Mouse (Mus musculus) midbrain, embryonic 13.5 days (tissue): Measurements from ENCODE around the gene Dclk3. TPM values are rescaled to one million over a fixed set of nuclear protein-coding genes. Genes with fewer than 3 reads are reported as not detected.

ENCODE experiments used
- ATAC-seq: fragments of 200-750 bp; cut with Nextera tagmentation; 2 replicates; pipeline ENCODE4 v1.8.0; 2017; ENCODE audit warnings: mild to moderate bottlenecking, moderate TSS enrichment, moderate library complexity
- H3K27ac ChIP-seq: fragments of 300-500 bp; sonication (generic); 2 replicates; pipeline ENCODE4 v1.5.1; 2015; ENCODE audit warnings: inconsistent platforms, mild to moderate bottlenecking, moderate library complexity
- H3K27me3 ChIP-seq: fragments of 300-500 bp; sonication (generic); 2 replicates; pipeline ENCODE4 v1.6.1; 2015; ENCODE audit warnings: mild to moderate bottlenecking, inconsistent platforms
- H3K36me3 ChIP-seq: fragments of 300-500 bp; sonication (generic); 2 replicates; pipeline ENCODE4 v1.6.1; 2015; ENCODE audit warnings: mild to moderate bottlenecking, inconsistent platforms
- H3K4me1 ChIP-seq: fragments of 300-500 bp; sonication (generic); replicated peaks from 2 replicates; pipeline ENCODE4 v1.6.1; 2015; ENCODE audit warnings: inconsistent platforms
- H3K4me2 ChIP-seq: fragments of 300-500 bp; sonication (generic); replicated peaks from 2 replicates; pipeline ENCODE4 v1.6.1; 2015; ENCODE audit warnings: moderate library complexity, mild to moderate bottlenecking, inconsistent platforms
- H3K4me3 ChIP-seq: fragments of 300-500 bp; sonication (generic); replicated peaks from 2 replicates; pipeline ENCODE4 v1.5.1; 2015; ENCODE audit warnings: mild to moderate bottlenecking, inconsistent platforms
- H3K9ac ChIP-seq: fragments of 300-500 bp; sonication (generic); replicated peaks from 2 replicates; pipeline ENCODE4 v1.6.1; 2015; ENCODE audit warnings: mild to moderate bottlenecking, inconsistent platforms
- H3K9me3 ChIP-seq: fragments of 300-500 bp; sonication (generic); 2 replicates; pipeline ENCODE4 v1.6.1; 2016; ENCODE audit warnings: mild to moderate bottlenecking, inconsistent platforms
- whole genome bisulfite sequencing: fragments of 180-500 bp; shearing (Covaris S2); methylation state at CpG from one replicate; pipeline ENCODE4 v1.1.7; 2015; 5-methylcytosine and 5-hydroxymethylcytosine counted together
- polyA plus RNA-seq: library from polyadenylated mRNA; unstranded; fragments of >200 nt; fragmentation: Nextera tagmentation; extraction: Ambion mirVana; gene quantifications from 2 replicates; pipeline ENCODE4 v1.2.1, GENCODE M21; 2015

Dclk3 gene
- polyA plus RNA-seq, 1 experiment from 2014 or later = 3.1 TPM

DNA sequence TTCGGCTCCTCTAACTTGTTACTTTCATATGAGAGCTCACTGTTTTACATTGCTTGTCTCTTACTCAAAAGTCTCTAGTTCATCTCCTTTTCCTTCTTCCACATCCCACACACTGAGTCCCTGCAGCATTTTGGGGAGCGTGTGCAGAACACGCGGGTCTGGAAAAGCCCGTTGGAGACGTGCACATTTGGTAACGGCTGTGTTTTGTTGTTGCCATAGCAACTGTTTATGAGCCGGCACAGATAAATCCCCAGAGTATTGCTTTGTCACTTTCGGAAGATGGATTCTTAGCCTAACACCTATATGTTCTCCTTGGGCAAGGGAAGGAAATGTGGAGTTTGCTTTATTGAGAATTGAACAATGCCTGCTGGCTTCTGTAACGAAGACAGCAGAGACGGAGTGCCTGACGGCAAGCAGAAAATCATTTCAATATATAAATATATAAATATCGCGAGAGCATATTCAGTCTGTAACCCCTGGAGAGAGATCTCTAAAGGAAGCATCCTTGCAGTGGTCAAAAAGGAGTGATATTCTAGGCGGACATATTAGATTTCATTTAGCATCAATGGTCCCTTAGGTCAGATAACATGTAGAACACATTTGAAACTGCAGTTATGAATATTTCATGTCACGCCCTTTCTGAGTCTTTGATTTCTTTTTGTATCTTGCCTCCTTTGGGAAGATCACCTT is 26.3 kb upstream of the Dclk3 start:
- WGBS = 54% methylated on average over 16 of the region's 16 CpGs
- Histone ChIP-seq H3K9me3 (no peaks in the 10 kb centered on the region), H3K4me3 (no peak overlapping the region), H3K27me3 (no peaks in the 10 kb centered on the region), H3K27ac (peak overlapping the region; percentile 57), H3K4me1 (peaks cover 14% of the 10 kb centered on the region), H3K36me3 (no peaks in the 10 kb centered on the region), H3K4me2 (peak overlapping the region; percentile 32), H3K9ac (no peak overlapping the region)
- ATAC-seq = peak; percentile 71

DNA sequence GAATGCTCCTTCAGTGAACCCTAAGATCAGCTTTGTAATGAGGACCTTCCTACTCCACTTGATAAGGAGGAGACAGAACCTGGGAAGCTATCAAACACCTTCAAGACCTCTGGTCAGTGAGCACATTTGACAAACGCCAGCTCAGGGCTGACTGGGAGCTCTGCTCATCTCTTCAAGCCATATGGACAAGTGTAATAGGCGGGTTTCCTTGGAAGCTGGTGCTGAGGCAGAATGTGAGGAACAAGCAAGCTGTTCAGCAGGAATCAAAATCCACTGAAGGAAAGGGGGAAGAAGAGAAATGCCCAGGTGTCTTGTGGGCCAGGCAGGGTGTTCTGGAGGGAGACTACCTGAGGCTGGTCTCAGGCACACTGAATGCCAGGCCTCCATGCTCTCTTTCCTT is 17.0 kb upstream of the Dclk3 start:
- Histone ChIP-seq H3K4me3 (no peak overlapping the region), H3K4me2 (no peak overlapping the region), H3K36me3 (no peaks in the 10 kb centered on the region), H3K9ac (no peak overlapping the region), H3K27me3 (no peaks in the 10 kb centered on the region), H3K27ac (no peak overlapping the region), H3K9me3 (no peaks in the 10 kb centered on the region), H3K4me1 (peaks cover 11% of the 10 kb centered on the region)
- no peak for ATAC-seq
- WGBS = 80% methylated on average over 2 of the region's 2 CpGs

DNA sequence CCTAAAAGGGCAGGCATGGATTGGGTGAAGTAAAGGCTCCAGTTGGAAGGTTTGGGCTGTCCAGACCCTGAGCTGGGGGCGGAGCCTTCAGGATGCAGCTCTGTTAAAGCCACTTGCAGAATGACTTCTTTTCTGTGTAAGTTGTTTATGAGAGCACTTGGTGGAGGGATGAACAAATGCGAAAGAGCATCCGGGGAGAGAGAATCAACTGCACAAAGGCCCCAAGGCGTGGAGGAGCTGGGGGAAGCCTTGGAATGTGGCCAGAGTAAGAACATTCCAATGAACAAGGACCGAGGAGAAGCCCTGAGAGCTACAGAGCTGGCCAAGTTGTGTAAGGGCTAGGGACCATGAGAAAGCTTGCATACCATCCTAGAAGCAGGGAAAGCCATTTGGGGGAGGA is 16.3 kb upstream of the Dclk3 start:
- H3K27ac ChIP-seq = no peak overlapping the region
- H3K4me3 ChIP-seq = no peak overlapping the region
- no peaks in the 10 kb centered on the region for H3K36me3 ChIP-seq
- no peak overlapping the region for H3K4me2 ChIP-seq
- no peak overlapping the region for H3K9ac ChIP-seq
- ATAC-seq = no peak
- WGBS = 76% methylated on average over 5 of the region's 5 CpGs
- H3K9me3 ChIP-seq = no peaks in the 10 kb centered on the region
- H3K27me3 ChIP-seq = no peaks in the 10 kb centered on the region
- H3K4me1 ChIP-seq = peaks cover 11% of the 10 kb centered on the region

GRCm38 (mm10) chr9:111425113-111425512 is 13.8 kb upstream of the Dclk3 start:
- Histone ChIP-seq H3K9me3 (no peaks in the 10 kb centered on the region), H3K36me3 (no peaks in the 10 kb centered on the region), H3K4me1 (peaks cover 11% of the 10 kb centered on the region), H3K4me2 (no peak overlapping the region), H3K27ac (no peak overlapping the region), H3K9ac (no peak overlapping the region), H3K4me3 (no peak overlapping the region), H3K27me3 (no peaks in the 10 kb centered on the region)
- whole genome bisulfite sequencing = 42% methylated on average over 6 of the region's 6 CpGs
- ATAC-seq = no peak

DNA sequence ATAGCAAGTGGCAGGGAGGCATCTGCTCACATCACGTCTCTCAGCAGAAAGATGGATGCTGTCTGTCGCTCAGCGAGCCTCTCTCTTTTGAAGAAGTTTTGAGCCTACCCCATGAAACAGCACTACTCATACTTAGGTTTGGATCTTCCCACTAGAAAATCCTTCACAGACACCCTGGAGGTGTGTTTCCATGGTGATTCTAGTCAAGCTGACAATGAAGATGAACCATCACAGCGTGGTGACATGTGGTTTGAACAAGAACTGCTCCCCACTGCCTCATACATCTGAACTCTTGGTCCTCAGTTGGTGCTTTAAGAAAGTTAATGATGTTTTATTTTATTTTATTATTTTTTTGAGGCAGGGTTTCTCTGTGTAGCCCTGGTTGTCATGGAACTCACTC is 12.9 kb upstream of the Dclk3 start:
- Histone ChIP-seq H3K4me2 (no peak overlapping the region), H3K9ac (no peak overlapping the region), H3K27ac (no peak overlapping the region), H3K9me3 (no peaks in the 10 kb centered on the region), H3K4me1 (peaks cover 11% of the 10 kb centered on the region), H3K36me3 (no peaks in the 10 kb centered on the region), H3K4me3 (no peak overlapping the region), H3K27me3 (no peaks in the 10 kb centered on the region)
- 79% methylated on average over 4 of the region's 4 CpGs for WGBS
- no peak for ATAC-seq

GRCm38 (mm10) chr9:111427891-111428555 is 10.9 kb upstream of the Dclk3 start:
- H3K4me3 ChIP-seq = no peak overlapping the region
- ATAC-seq = no peak
- H3K27ac ChIP-seq = no peak overlapping the region
- H3K27me3 ChIP-seq = no peaks in the 10 kb centered on the region
- no peaks in the 10 kb centered on the region for H3K9me3 ChIP-seq
- no peak overlapping the region for H3K4me2 ChIP-seq
- H3K36me3 ChIP-seq = no peaks in the 10 kb centered on the region
- H3K4me1 ChIP-seq = peaks cover 11% of the 10 kb centered on the region
- H3K9ac ChIP-seq = no peak overlapping the region
- WGBS = 86% methylated on average over 9 of the region's 9 CpGs

GRCm38 (mm10) chr9:111428698-111429362 is 10.1 kb upstream of the Dclk3 start:
- 83% methylated on average over 8 of the region's 8 CpGs for WGBS
- ATAC-seq = no peak

GRCm38 (mm10) chr9:111429363-111429750 is 9.5 kb upstream of the Dclk3 start:
- H3K36me3 ChIP-seq = no peaks in the 10 kb centered on the region
- H3K4me3 ChIP-seq = no peak overlapping the region
- no peaks in the 10 kb centered on the region for H3K9me3 ChIP-seq
- 47% methylated on average over 2 of the region's 2 CpGs for WGBS
- peaks cover 11% of the 10 kb centered on the region for H3K4me1 ChIP-seq
- H3K9ac ChIP-seq = no peak overlapping the region
- ATAC-seq = no peak
- H3K27ac ChIP-seq = no peak overlapping the region
- H3K4me2 ChIP-seq = no peak overlapping the region
- H3K27me3 ChIP-seq = no peaks in the 10 kb centered on the region

More at GRCm38 (mm10) chr9:111428698-111429362, 10.1 kb upstream of the Dclk3 start:
- Histone ChIP-seq H3K4me2 (no peak overlapping the region), H3K9ac (no peak overlapping the region), H3K27ac (no peak overlapping the region), H3K4me3 (no peak overlapping the region), H3K4me1 (peaks cover 11% of the 10 kb centered on the region), H3K9me3 (no peaks in the 10 kb centered on the region), H3K27me3 (no peaks in the 10 kb centered on the region), H3K36me3 (no peaks in the 10 kb centered on the region)

GRCm38 (mm10) chr9:111435429-111435828 is 3.5 kb upstream of the Dclk3 start:
- Histone ChIP-seq H3K27ac (no peak overlapping the region), H3K4me3 (no peak overlapping the region), H3K36me3 (no peaks in the 10 kb centered on the region), H3K27me3 (peaks cover 32% of the 10 kb centered on the region), H3K9me3 (no peaks in the 10 kb centered on the region), H3K4me2 (no peak overlapping the region), H3K4me1 (peaks cover 4% of the 10 kb centered on the region), H3K9ac (no peak overlapping the region)
- 83% methylated on average over 2 of the region's 2 CpGs for WGBS
- ATAC-seq = no peak

GRCm38 (mm10) chr9:111439836-111440201 is 938 bp downstream of the Dclk3 start:
- whole genome bisulfite sequencing = 53% methylated on average over 8 of the region's 8 CpGs
- Histone ChIP-seq H3K4me2 (peak overlapping the region; percentile 69), H3K9ac (0 out of 2 replicates have a peak overlapping the region, but pooled peaks have one; percentile 67), H3K27me3 (peaks cover 41% of the 10 kb centered on the region), H3K4me3 (peak overlapping the region; percentile 51), H3K27ac (no peak overlapping the region), H3K9me3 (no peaks in the 10 kb centered on the region), H3K36me3 (no peaks in the 10 kb centered on the region), H3K4me1 (peaks cover 4% of the 10 kb centered on the region)
- peak; percentile 15; the same call in 1 of the 2 replicates for ATAC-seq

DNA sequence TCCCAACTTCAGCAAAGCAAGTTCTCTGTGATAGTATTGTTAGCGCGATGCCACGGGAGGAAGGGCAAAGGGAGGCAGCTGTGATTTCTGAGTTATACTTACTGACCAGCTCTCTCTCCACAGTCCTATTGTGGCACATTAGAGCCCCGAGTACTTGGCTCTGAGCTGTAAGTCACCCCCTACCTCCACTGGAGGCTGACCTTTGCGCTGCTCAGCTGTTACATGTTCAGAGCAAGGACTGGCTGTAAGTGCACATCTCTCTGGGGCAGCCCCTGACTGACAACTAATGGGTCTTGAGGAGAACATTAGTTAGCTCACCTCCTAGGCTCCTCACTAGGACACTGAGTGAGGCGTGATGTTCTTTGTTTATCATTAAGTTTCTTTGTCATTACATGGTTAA is 1.6 kb downstream of the Dclk3 start:
- WGBS = 82% methylated on average over 6 of the region's 6 CpGs
- ATAC-seq = no peak
- no peak overlapping the region for H3K27ac ChIP-seq

GRCm38 (mm10) chr9:111441151-111441550 is 2.3 kb downstream of the Dclk3 start:
- no peak for ATAC-seq

More for the DNA sequence above, 1.6 kb downstream of the Dclk3 start:
- H3K4me3 ChIP-seq = no peak overlapping the region
- H3K4me2 ChIP-seq = no peak overlapping the region
- peaks cover 4% of the 10 kb centered on the region for H3K4me1 ChIP-seq
- H3K27me3 ChIP-seq = peaks cover 41% of the 10 kb centered on the region
- H3K9me3 ChIP-seq = no peaks in the 10 kb centered on the region
- no peaks in the 10 kb centered on the region for H3K36me3 ChIP-seq
- H3K9ac ChIP-seq = no peak overlapping the region

More at GRCm38 (mm10) chr9:111441151-111441550, 2.3 kb downstream of the Dclk3 start:
- H3K27me3 ChIP-seq = peaks cover 41% of the 10 kb centered on the region
- no peak overlapping the region for H3K27ac ChIP-seq
- peaks cover 4% of the 10 kb centered on the region for H3K4me1 ChIP-seq
- no peaks in the 10 kb centered on the region for H3K9me3 ChIP-seq
- no peak overlapping the region for H3K4me3 ChIP-seq
- no peak overlapping the region for H3K4me2 ChIP-seq
- H3K9ac ChIP-seq = no peak overlapping the region
- no peaks in the 10 kb centered on the region for H3K36me3 ChIP-seq
- 84% methylated on average over 2 of the region's 2 CpGs for WGBS
